Mouse (Mus musculus) CD8-positive naive resting alpha-beta T cell, adult 2 months (primary cell): ENCODE measurements at regions not wholly inside any gene's neighbourhood (a gene's known extent, or its start where the extent isn't known, plus 50 kb on each side); places are given as distances from the start of the nearest gene placed in this dataset.

Experiments
- DNase-seq, 2 experiments: peaks; one replicate each; pipeline ENCODE4 v3.0.0; 2022; ENCODE audit warnings: low read depth in 2 of 2, low spot score in 2 of 2

- no peak for DNase-seq
Observed at GRCm38 (mm10) chr7:73637810-73638125, 96.1 kb upstream of the Chd2 start.

DNA sequence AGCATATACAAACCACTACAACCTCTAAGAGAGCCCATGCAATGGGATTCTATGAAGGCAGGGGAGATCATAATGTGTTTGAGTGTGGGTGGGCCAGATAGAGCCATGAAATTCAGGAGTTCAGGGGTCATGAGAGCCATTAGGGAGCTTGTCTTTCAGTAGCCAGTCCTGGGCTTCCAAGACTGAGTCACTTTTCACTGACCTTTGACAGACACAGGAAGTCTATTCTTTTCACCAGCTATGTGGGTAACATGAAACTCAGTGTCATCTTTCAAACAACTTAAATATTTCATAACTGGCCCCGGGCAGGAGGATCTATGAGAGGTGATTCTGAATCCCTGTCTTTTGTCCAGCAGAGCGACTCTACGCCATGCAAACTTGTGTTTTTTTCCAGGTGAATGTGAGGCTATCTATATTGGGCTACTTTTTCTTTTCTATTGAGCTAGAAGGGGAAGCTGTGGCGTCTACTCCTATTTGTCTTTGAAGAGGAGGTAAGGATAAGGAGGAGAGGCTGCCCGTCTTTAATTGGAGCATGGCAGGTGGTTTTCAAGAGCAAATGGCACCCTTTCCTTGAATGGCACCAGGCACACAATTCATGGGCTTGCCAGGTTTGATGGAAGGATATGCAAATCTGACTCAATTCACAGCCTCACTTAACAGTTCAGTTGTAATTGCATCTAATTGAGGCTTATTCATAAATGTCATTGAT lies 95.6 kb upstream of the Chd2 start:
- DNase-seq = no peak

- no peak for DNase-seq
Observed at GRCm38 (mm10) chr7:73635422-73635821, 93.8 kb upstream of the Chd2 start.

- DNase-seq = no peak
Observed at GRCm38 (mm10) chr7:73630790-73631189, 89.2 kb upstream of the Chd2 start.

- no peak for DNase-seq
Observed at GRCm38 (mm10) chr7:73629182-73629581, 87.6 kb upstream of the Chd2 start.

DNA sequence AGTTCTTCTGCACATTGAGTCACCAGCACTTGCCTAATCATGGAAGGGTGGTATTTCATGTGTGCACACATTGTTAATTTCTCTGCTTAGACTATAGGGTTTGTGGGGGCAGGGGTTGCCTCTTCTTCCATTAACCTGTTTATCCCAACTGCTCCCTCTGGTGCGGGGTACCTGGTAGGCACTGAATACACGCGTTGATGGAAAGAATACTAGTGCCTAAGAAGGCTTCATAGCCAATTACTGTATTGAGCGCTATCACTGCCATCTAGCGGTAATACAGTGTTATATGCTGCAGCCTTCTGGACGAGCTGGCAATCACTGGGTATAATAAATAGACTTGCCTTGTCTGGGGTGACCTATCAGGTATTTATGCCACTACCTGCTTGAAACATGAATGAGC lies 86.4 kb upstream of the Chd2 start:
- DNase-seq = peak; percentile 71 to 83

- DNase-seq = no peak
Observed at GRCm38 (mm10) chr7:73626291-73626690, 84.7 kb upstream of the Chd2 start.

- DNase-seq = no peak
Observed at GRCm38 (mm10) chr7:73625651-73626050, 84.0 kb upstream of the Chd2 start.

- no peak for DNase-seq
Observed at GRCm38 (mm10) chr7:73624992-73625391, 83.4 kb upstream of the Chd2 start.

DNA sequence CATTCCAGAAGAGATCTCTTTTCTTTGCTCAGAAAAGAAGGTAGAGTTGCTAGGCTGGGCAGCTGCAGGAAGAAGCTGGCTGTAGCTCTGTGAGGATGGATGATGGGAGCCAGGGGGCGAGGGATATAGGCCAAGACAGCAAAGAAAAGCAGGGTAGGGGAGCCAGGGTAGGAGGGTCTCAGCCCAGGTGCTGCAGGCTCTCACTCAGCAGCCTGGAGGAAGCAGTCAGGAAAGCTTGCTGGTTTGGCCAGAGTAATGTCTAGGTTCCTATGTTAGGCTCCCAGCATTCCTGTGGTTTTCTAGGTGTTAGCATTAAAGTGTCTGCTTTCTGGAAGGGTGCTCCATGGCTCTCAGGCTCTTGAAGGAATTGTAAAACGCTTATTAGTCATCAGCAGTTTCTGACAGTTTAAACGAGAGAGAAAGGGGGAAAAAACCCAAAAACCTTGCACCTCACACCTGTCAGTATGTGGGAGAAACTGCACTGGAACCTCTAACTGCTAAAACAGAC lies 82.5 kb upstream of the Chd2 start:
- no peak for DNase-seq

GRCm38 (mm10) chr7:73622468-73622867 lies 80.8 kb upstream of the Chd2 start:
- no peak for DNase-seq

DNA sequence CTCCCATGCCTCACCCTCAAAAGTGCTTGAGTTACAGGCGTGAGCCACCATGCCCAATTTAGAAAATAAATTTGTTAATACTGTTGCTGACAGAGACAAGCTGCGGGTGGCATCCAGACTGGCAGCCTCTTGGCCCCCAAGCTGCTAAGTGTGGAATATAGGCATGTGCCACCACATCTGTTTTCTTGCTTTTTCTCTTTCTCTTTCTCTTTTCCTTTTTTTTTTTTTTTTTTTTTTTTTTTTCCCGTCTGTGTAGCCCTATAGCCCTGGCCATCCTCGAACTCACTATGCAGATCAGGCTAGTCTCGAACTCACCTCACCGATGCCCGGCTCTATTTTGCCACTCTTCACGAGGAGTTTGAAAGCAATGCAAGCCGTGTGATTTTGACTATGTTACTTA lies 78.7 kb upstream of the Chd2 start:
- no peak for DNase-seq

DNA sequence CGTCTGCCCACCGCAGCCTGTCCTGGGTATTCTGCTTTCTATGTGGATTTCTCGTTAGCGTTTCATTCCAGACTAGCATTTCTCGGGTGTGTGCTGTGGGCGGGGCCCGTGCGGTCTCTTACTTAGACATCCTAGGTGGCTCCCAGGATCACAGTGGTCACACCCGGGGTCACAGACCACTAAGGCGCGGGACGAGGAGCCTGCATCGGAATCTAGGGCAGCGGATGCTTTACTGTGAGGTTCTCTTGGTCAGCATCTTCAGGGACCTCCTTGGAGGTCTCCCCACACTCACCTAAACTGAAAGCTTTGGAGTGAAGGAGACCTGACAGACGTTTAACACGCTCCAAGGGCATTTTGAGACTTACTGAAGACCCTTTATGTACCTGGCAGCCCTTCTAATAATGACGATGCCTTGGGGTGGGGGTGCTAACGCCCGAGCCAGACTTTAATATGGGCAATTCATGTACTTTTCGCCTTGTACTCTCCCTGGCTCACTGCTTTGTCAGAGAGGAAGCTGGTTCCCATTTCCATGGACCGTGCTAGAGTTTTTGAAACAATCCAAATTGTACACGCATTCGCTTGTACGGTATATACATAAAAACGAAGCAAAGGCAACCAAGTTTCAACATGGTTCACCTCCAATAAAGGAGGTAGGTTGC lies 77.3 kb upstream of the Chd2 start:
- DNase-seq = no peak

GRCm38 (mm10) chr7:73617910-73618757 lies 76.5 kb upstream of the Chd2 start:
- DNase-seq = peak; percentile 100

DNA sequence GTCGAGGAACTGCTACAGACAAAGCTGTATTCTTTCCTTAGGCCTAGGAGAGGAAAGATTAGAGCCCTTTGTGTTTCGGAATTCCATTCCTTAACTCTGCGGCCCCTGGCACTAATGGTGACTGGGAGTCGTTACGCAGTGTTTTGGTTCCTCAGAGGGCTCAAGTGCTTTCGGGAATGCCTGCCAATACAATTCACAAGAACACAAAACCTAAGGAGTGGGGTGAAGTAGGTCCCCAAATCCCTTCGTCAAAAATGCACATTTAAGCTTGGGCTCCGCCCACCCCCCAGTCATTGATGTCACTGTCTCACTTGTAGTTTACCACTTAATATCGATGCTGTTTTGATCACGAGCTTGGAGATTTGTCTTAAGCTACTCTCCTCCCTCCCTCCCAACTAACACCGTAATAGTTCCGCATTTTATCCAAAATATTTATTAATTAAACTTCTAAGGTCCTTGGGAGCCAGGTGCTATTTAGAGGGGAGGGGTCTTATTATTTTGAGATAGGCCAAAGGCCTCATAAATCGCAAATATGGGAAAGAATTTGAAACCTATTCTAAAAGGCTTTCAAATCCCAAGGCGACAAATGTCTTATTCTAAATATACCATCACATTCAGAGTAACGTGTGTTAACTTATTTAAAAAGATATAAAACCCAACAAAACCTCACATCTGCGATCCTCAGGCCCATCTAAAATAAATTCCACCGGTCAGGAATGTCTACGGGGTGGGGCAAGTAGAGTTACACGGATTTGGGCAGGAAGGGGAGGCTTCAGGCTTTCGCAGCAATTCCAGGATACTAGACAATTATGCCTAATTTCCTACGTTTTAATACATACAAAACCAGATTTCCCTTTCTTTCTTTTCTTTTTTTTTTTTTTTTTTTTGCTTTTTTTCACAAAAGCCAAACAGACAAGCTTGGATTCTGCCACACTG lies 75.6 kb upstream of the Chd2 start:
- DNase-seq = peak in 1 of 2 experiments; percentile 64

- DNase-seq = no peak
Observed at GRCm38 (mm10) chr7:73616015-73616414, 74.4 kb upstream of the Chd2 start.

DNA sequence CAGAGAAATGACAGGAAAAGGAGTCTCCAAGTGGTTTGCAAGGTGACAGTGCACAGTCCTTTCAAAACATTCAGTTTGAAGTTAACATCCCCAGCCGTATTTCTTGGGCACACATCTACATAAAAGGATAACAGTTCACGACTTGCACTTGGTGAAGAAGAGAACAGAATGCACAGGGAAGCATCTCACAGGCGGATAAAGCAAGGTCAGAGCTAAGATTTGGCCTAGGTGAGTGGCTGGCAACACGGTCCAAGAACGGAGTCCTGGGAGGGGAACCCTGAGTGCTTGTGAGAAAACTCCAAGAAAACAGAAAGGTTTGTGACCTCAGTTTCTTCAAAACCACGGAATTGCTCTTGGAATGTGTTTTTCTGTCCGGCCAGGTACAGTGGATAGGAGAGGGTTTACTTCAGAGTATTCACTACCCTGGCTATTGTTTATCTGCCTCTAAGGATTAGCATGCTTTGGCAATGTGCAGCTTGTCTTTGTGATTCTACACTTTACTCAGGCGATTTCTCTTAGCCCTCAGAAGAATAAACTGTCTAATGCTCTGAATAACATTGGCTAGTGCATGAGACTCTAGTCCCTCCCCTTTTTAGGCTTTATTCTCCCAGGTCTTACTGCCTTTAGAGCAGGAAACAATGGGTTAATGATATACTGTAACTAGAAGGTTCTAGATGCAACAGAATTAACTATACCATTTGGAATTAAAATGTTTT lies 73.4 kb upstream of the Chd2 start:
- DNase-seq = no peak

GRCm38 (mm10) chr7:73614341-73614740 lies 72.7 kb upstream of the Chd2 start:
- DNase-seq = no peak

DNA sequence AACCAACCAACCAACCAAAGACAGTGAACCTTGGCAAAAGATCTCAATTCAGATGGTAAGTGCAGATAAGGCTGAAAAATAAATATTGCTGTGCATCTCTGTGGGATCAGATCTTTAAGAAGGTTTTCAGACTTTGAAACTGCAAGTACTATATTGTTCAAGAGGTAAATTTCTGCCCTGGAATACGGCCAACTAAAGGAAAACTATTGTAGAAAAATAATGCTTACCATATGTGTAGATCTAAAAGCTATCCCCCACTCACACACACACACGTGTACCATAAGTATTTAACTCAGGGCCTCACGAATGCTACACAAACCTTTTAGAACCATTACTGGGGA lies 71.1 kb upstream of the Chd2 start:
- no peak for DNase-seq
